Mouse (Mus musculus) splenic B cell, adult 2 months (primary cell): ENCODE data around the gene Nkd1.

Source experiments
- DNase-seq: peaks from one replicate; pipeline ENCODE4 v3.0.0-alpha.2; 2011; ENCODE audit warnings: low read depth, low spot score
- H3K27me3 ChIP-seq: 2 replicates; pipeline ENCODE4 v1.6.1; 2012; ENCODE audit warnings: mild to moderate bottlenecking, low read length, moderate library complexity, mixed read lengths; ENCODE audit not compliant: control insufficient read depth, poor library complexity, insufficient read depth, severe bottlenecking
- H3K36me3 ChIP-seq: 2 replicates; pipeline ENCODE4 v1.6.1; 2012; ENCODE audit warnings: mild to moderate bottlenecking, low read length, moderate library complexity, mixed read lengths; ENCODE audit not compliant: control insufficient read depth, poor library complexity, insufficient read depth, severe bottlenecking

Gene Nkd1

DNA sequence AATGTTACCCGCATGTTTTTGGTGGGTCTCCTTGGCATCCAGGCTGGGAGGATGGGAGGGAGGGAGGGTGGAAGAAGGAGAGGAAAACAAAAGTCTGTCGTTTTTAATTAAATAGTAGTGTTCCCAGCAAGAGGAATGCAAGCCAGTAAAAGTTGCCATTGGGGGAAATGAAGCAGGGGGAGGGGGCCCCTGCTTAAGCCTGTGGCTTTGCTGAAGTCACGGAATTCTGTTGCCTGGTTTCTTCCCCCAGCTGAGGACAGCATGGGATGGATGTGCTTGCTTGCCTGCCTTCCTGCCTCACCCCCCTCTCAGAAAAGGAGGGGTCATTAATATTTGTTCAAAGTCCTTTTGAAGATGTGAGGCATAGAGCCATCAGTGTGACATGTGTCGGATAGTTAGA lies 3.0 kb downstream of the Nkd1 start:
- H3K27me3 ChIP-seq: peaks cover 2% of the 10 kb centered on the region; the same call in 1 of the 2 replicates
- H3K36me3 ChIP-seq: no peaks in the 10 kb centered on the region
- no peak for DNase-seq

GRCm38 (mm10) chr8:88524851-88525250 lies 3.7 kb downstream of the Nkd1 start:
- H3K27me3 ChIP-seq: peaks cover 2% of the 10 kb centered on the region; the same call in 1 of the 2 replicates
- DNase-seq: no peak
- H3K36me3 ChIP-seq: no peaks in the 10 kb centered on the region

DNA sequence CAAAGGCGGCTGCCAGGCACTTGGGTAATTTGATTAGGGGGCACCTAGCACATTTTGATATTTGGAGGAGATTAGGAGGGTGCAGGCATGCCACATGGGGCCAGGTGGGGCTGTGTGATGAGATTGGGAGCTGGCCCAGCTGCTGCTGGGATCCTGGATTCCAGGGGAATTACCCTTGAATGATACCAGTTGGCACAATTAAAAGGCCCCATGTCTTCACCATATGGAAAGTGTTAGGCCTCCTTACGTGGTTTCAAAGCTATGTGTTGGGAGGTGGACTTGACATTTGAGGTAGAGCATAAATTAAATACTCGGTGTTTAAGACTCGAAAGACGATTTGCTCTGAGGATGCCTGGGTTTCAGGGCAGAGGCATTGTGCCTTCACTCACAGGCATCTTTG lies 5.1 kb downstream of the Nkd1 start:
- no peak for DNase-seq
- peaks cover 2% of the 10 kb centered on the region; the same call in 1 of the 2 replicates for H3K27me3 ChIP-seq
- no peaks in the 10 kb centered on the region for H3K36me3 ChIP-seq

- H3K27me3 ChIP-seq: no peaks in the 10 kb centered on the region
- DNase-seq: no peak
- H3K36me3 ChIP-seq: no peaks in the 10 kb centered on the region
Measured at GRCm38 (mm10) chr8:88528186-88528585, 7.0 kb downstream of the Nkd1 start.

GRCm38 (mm10) chr8:88529798-88530197 lies 8.6 kb downstream of the Nkd1 start:
- no peaks in the 10 kb centered on the region for H3K27me3 ChIP-seq
- peak; percentile 34 for DNase-seq
- no peaks in the 10 kb centered on the region for H3K36me3 ChIP-seq

DNA sequence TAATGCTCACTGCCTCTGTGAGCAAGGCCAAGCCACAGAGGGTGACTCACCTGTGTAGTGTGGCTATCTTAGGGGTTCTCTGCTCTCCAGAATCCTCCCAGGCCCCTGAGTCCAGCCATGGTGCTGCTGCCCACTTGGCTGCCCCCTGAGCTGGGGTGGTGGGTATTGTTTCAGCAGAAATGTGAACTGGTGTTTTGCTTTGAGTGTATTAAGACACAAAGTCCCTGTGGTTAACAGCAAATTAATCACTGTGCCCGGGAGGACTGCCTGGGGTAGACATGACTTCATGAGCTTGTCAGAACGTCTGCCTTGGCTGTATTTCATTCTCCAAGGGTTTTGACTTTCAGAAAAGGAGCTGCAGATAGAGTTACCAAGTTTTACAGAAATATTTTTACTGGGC lies 15.9 kb downstream of the Nkd1 start:
- H3K27me3 ChIP-seq: no peaks in the 10 kb centered on the region
- DNase-seq: no peak
- no peaks in the 10 kb centered on the region for H3K36me3 ChIP-seq

GRCm38 (mm10) chr8:88537998-88538975 lies 17.1 kb downstream of the Nkd1 start:
- H3K36me3 ChIP-seq: no peaks in the 10 kb centered on the region
- DNase-seq: no peak
- no peaks in the 10 kb centered on the region for H3K27me3 ChIP-seq

GRCm38 (mm10) chr8:88538976-88539371 lies 17.8 kb downstream of the Nkd1 start:
- Histone ChIP-seq H3K36me3 (no peaks in the 10 kb centered on the region), H3K27me3 (no peaks in the 10 kb centered on the region)
- DNase-seq: no peak

GRCm38 (mm10) chr8:88539963-88540362 lies 18.8 kb downstream of the Nkd1 start:
- H3K36me3 ChIP-seq: no peaks in the 10 kb centered on the region
- DNase-seq: peak; percentile 43
- no peaks in the 10 kb centered on the region for H3K27me3 ChIP-seq

GRCm38 (mm10) chr8:88542596-88543213 lies 21.6 kb downstream of the Nkd1 start:
- Histone ChIP-seq H3K27me3 (no peaks in the 10 kb centered on the region), H3K36me3 (no peaks in the 10 kb centered on the region)
- no peak for DNase-seq

DNA sequence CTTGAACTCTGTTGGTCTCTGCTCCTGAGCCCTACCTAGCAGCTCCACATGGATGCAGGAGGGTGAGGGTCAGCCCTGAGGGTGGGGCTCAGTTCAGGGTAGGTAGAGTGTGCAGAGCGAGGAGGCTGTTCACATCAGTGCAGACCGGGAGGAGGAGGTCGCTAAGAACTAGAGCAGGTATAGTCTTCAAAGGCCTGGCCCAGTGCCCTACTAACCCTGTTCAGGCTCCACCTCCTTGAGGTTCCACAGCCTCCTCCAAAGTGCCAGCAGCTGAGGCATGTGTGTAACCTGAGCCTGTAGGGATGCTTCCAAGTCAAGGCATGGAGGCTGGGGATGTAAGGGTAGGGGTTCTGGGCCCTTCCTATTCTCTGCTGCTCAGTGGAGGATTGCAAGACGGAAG lies 23.5 kb downstream of the Nkd1 start:
- no peaks in the 10 kb centered on the region for H3K36me3 ChIP-seq
- no peak for DNase-seq
- no peaks in the 10 kb centered on the region for H3K27me3 ChIP-seq

GRCm38 (mm10) chr8:88545441-88545840 lies 24.3 kb downstream of the Nkd1 start:
- no peaks in the 10 kb centered on the region for H3K36me3 ChIP-seq
- no peaks in the 10 kb centered on the region for H3K27me3 ChIP-seq
- no peak for DNase-seq

DNA sequence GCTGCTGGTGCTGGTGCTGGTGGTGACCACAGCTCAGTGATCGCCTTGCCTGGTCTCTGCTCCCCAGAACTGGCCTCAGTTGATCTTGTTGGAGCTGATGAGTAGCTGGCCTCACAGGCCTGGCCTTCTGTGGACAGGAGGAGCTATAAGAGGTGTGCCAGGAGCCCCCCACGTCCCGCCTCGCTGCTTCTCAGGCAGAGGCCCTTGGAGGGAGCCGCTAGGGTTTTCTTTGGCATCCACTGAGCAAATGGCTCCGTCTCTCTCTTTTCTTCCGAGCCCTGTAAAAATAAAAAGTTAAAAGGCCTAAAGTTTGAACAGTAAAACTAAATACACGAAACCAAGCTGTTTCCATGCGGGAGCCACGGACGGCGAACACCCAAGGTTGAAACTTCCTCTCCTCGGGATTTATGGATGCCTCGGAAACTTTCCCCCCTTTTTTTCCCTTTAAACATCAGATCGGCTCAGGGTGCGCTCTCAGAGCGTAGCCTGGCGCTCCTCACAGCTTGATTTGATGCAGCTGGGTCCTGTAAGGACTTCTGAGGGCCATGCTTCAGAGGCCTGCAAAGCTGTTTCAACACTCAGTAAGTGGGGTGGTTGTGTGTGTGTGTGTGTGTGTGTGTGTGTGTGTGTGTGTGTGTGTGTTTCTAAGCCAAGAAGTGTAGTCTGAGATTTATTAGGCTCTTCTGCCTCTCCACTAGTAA lies 25.0 kb downstream of the Nkd1 start:
- no peak for DNase-seq
- H3K36me3 ChIP-seq: no peaks in the 10 kb centered on the region
- no peaks in the 10 kb centered on the region for H3K27me3 ChIP-seq

- Histone ChIP-seq H3K27me3 (no peaks in the 10 kb centered on the region), H3K36me3 (no peaks in the 10 kb centered on the region)
- DNase-seq: no peak
Measured at GRCm38 (mm10) chr8:88555669-88556068, 34.5 kb downstream of the Nkd1 start.

GRCm38 (mm10) chr8:88559985-88560473 lies 38.9 kb downstream of the Nkd1 start:
- no peak for DNase-seq
- Histone ChIP-seq H3K27me3 (no peaks in the 10 kb centered on the region), H3K36me3 (no peaks in the 10 kb centered on the region)
